Mouse (Mus musculus): Measurements from ENCODE around the gene Haus4.

- TF ChIP-seq CTCF (IDR thresholded peaks at IDR 0.05; ENCODE audit: control insufficient read depth, insufficient read depth, insufficient replicate concordance, low read depth, low read length) (no peak), POLR2A (IDR thresholded peaks at IDR 0.05; ENCODE audit: control insufficient read depth, low read depth, low read length) (no peak)
These were observed 18.6 kb upstream of the Haus4 start for GRCm38 (mm10) chr14:54572790-54573736.
